Mouse (Mus musculus): ENCODE results near the gene Pwwp2b. TPM values are rescaled to one million over a fixed set of nuclear protein-coding genes. Genes with fewer than 3 reads are reported as not detected.

Pwwp2b gene
- polyA plus RNA-seq, 2 experiments from 2014 or later = 2.0 to 5.6 TPM

GRCm38 (mm10) chr7:139264337-139264736, 16.1 kb downstream of the Pwwp2b start:
- no peak for ATAC-seq

- ATAC-seq = no peak
Observed at GRCm38 (mm10) chr7:139265634-139266033, 17.4 kb downstream of the Pwwp2b start.

- ATAC-seq = no peak
Observed at GRCm38 (mm10) chr7:139266431-139266830, 18.1 kb downstream of the Pwwp2b start.

GRCm38 (mm10) chr7:139266886-139267870, 18.9 kb downstream of the Pwwp2b start:
- no peak for ATAC-seq

GRCm38 (mm10) chr7:139270738-139271137, 22.5 kb downstream of the Pwwp2b start:
- ATAC-seq = no peak

GRCm38 (mm10) chr7:139271871-139272270, 23.6 kb downstream of the Pwwp2b start:
- no peak for ATAC-seq

- no peak for ATAC-seq
Observed at GRCm38 (mm10) chr7:139272639-139273396, 24.5 kb downstream of the Pwwp2b start.

GRCm38 (mm10) chr7:139273397-139273719, 25.1 kb downstream of the Pwwp2b start:
- ATAC-seq = peak; percentile 47

GRCm38 (mm10) chr7:139275586-139275985, 27.3 kb downstream of the Pwwp2b start:
- no peak for ATAC-seq

GRCm38 (mm10) chr7:139276150-139276549, 27.9 kb downstream of the Pwwp2b start:
- no peak for ATAC-seq

- ATAC-seq = no peak
Observed at GRCm38 (mm10) chr7:139277536-139277935, 29.3 kb downstream of the Pwwp2b start.

GRCm38 (mm10) chr7:139279571-139279970, 31.3 kb downstream of the Pwwp2b start:
- ATAC-seq = no peak

GRCm38 (mm10) chr7:139280044-139280443, 31.8 kb downstream of the Pwwp2b start:
- ATAC-seq = no peak

- no peak for ATAC-seq
Observed at GRCm38 (mm10) chr7:139281195-139281594, 32.9 kb downstream of the Pwwp2b start.

- ATAC-seq = no peak
Observed at GRCm38 (mm10) chr7:139282037-139282436, 33.8 kb downstream of the Pwwp2b start.

- no peak for ATAC-seq
Observed at GRCm38 (mm10) chr7:139285295-139285943, 37.1 kb downstream of the Pwwp2b start.

- no peak for ATAC-seq
Observed at GRCm38 (mm10) chr7:139288540-139288939, 40.3 kb downstream of the Pwwp2b start.

- no peak for ATAC-seq
Observed at GRCm38 (mm10) chr7:139293350-139293749, 45.1 kb downstream of the Pwwp2b start.

- no peak for ATAC-seq
Observed at GRCm38 (mm10) chr7:139294076-139294475, 45.8 kb downstream of the Pwwp2b start.

- peak; percentile 65 for ATAC-seq
Observed at GRCm38 (mm10) chr7:139295653-139296052, 47.4 kb downstream of the Pwwp2b start.

GRCm38 (mm10) chr7:139296552-139297100, 48.3 kb downstream of the Pwwp2b start:
- no peak for ATAC-seq

GRCm38 (mm10) chr7:139298446-139298845, 50.2 kb downstream of the Pwwp2b start:
- ATAC-seq = no peak

GRCm38 (mm10) chr7:139299424-139299823, 51.1 kb downstream of the Pwwp2b start:
- ATAC-seq = peak; percentile 40
